Mouse (Mus musculus) CD8-positive naive resting alpha-beta T cell, adult 2 months (primary cell): ENCODE measurements around the gene Ifitm1.

Source experiments
- DNase-seq, 2 experiments: peaks; one replicate each; pipeline ENCODE4 v3.0.0; 2022; ENCODE audit warnings: low read depth in 2 of 2, low spot score in 2 of 2

Gene Ifitm1

GRCm38 (mm10) chr7:140966921-140967320 is at the start of gene Ifitm1:
Gene Ifitm1 (plus strand): TSS chr7:140967221.
- DNase-seq = no peak

- DNase-seq = no peak
Observed at GRCm38 (mm10) chr7:140919911-140920310, 47.1 kb upstream of the Ifitm1 start.

GRCm38 (mm10) chr7:140920418-140921029 is 46.5 kb upstream of the Ifitm1 start, which contains the start of gene Nlrp6:
Gene Nlrp6 (plus strand): TSS chr7:140920902.
- no peak for DNase-seq

GRCm38 (mm10) chr7:140921225-140921975 is 45.6 kb upstream of the Ifitm1 start:
- DNase-seq = no peak

- DNase-seq = no peak
Observed at GRCm38 (mm10) chr7:140922398-140923069, 44.5 kb upstream of the Ifitm1 start.

- DNase-seq = no peak
Observed at GRCm38 (mm10) chr7:140923070-140923775, 43.8 kb upstream of the Ifitm1 start.

- no peak for DNase-seq
Observed at GRCm38 (mm10) chr7:140927181-140927580, 39.8 kb upstream of the Ifitm1 start.

GRCm38 (mm10) chr7:140938436-140938835 is 28.6 kb upstream of the Ifitm1 start:
- no peak for DNase-seq

GRCm38 (mm10) chr7:140938896-140939295 is 28.1 kb upstream of the Ifitm1 start:
- DNase-seq = no peak

- no peak for DNase-seq
Observed at GRCm38 (mm10) chr7:140939669-140940171, 27.3 kb upstream of the Ifitm1 start.

- DNase-seq = peak; percentile 53 to 69
Observed at GRCm38 (mm10) chr7:140941222-140942051, 25.6 kb upstream of the Ifitm1 start, which contains the start of gene Pgghg. Gene Pgghg (plus strand): TSS chr7:140941391.

- no peak for DNase-seq
Observed at GRCm38 (mm10) chr7:140942341-140942740, 24.7 kb upstream of the Ifitm1 start.

GRCm38 (mm10) chr7:140942811-140943210 is 24.2 kb upstream of the Ifitm1 start:
- no peak for DNase-seq

- DNase-seq = no peak
Observed at GRCm38 (mm10) chr7:140943356-140943755, 23.7 kb upstream of the Ifitm1 start.

- DNase-seq = no peak
Observed at GRCm38 (mm10) chr7:140944236-140944635, 22.8 kb upstream of the Ifitm1 start.

- no peak for DNase-seq
Observed at GRCm38 (mm10) chr7:140945247-140945646, 21.8 kb upstream of the Ifitm1 start.

GRCm38 (mm10) chr7:140946311-140946710 is 20.7 kb upstream of the Ifitm1 start:
- no peak for DNase-seq

GRCm38 (mm10) chr7:140946980-140947379 is 20.0 kb upstream of the Ifitm1 start:
- peak; percentile 34 to 40 for DNase-seq

- DNase-seq = no peak
Observed at GRCm38 (mm10) chr7:140948161-140948560, 18.9 kb upstream of the Ifitm1 start.

- DNase-seq = no peak
Observed at GRCm38 (mm10) chr7:140949255-140949654, 17.8 kb upstream of the Ifitm1 start.
